Mouse (Mus musculus): ENCODE measurements around the gene Nav1.

Nav1 gene

GRCm38 (mm10) chr1:135615715-135616641 is 8.9 kb upstream of the Nav1 start:
- peak; percentile 69 for DNase-seq (ENCODE audit: low spot score)

- DNase-seq (ENCODE audit: low spot score) = no peak
These were observed 2.5 kb upstream of the Nav1 start for GRCm38 (mm10) chr1:135609621-135610020.

- no peak for DNase-seq (ENCODE audit: low spot score)
These were observed 610 bp downstream of the Nav1 start for GRCm38 (mm10) chr1:135606355-135607015.

GRCm38 (mm10) chr1:135605530-135605929 is 1.6 kb downstream of the Nav1 start:
- DNase-seq (ENCODE audit: low spot score) = no peak

GRCm38 (mm10) chr1:135604361-135605052 is 2.6 kb downstream of the Nav1 start:
- no peak for DNase-seq (ENCODE audit: low spot score)

- no peak for DNase-seq (ENCODE audit: low spot score)
These were observed 3.8 kb downstream of the Nav1 start for GRCm38 (mm10) chr1:135603121-135603870.

GRCm38 (mm10) chr1:135600023-135601005 is 6.8 kb downstream of the Nav1 start:
- DNase-seq (ENCODE audit: low spot score) = no peak

GRCm38 (mm10) chr1:135598251-135598879 is 8.7 kb downstream of the Nav1 start:
- DNase-seq (ENCODE audit: low spot score) = no peak

- DNase-seq (ENCODE audit: low spot score) = no peak
These were observed 12.7 kb downstream of the Nav1 start for GRCm38 (mm10) chr1:135594279-135594903.

GRCm38 (mm10) chr1:135593560-135594278 is 13.4 kb downstream of the Nav1 start:
- no peak for DNase-seq (ENCODE audit: low spot score)

- no peak for DNase-seq (ENCODE audit: low spot score)
These were observed 16.3 kb downstream of the Nav1 start for GRCm38 (mm10) chr1:135590776-135591175.

- no peak for DNase-seq (ENCODE audit: low spot score)
These were observed 18.1 kb downstream of the Nav1 start for GRCm38 (mm10) chr1:135588973-135589372.

GRCm38 (mm10) chr1:135586903-135587302 is 20.2 kb downstream of the Nav1 start:
- DNase-seq (ENCODE audit: low spot score) = no peak

GRCm38 (mm10) chr1:135585573-135585972 is 21.5 kb downstream of the Nav1 start:
- peak; percentile 40 for DNase-seq (ENCODE audit: low spot score)

GRCm38 (mm10) chr1:135584587-135585541 is 22.2 kb downstream of the Nav1 start:
- peak; percentile 42 for DNase-seq (ENCODE audit: low spot score)

- DNase-seq (ENCODE audit: low spot score) = no peak
These were observed 23.2 kb downstream of the Nav1 start for GRCm38 (mm10) chr1:135583678-135584515.

Data from ovary, adult 18-20 months (tissue).